Mouse (Mus musculus): ENCODE data around the gene Nrsn1.
A peak's percentile ranks its signal among the peaks of the same experiment; 100 is the strongest.
"Not testable (repeated sequence)": the region's sequence is repeated elsewhere in the genome, so short reads cannot be mapped to it uniquely, and the experiment has no call there.

The Nrsn1 gene

DNA sequence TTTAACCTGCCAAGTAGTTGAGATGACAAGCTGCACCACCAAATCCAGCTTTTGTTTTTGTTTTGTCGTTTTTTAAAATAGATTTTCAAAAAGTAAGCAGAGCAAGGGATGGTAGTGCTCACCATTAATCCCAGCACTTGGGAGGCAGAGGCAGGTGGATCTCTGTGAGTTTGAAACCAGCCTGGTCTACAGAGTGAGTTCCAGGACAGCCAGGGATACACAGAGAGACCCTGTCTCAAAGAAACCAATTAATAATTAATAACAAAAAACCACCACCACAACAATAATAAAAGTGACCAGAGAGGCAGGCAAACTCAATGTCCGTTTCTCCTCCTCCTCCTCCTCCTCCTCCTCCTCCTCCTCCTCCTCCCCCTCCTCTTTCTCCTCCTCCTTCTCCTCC, at the start of gene Nrsn1:
Nrsn1 (minus strand) TSS at position 101 of the 400 bp plus-strand sequence.
- ATAC-seq (ENCODE audit: low TSS enrichment): not testable (repeated sequence)

DNA sequence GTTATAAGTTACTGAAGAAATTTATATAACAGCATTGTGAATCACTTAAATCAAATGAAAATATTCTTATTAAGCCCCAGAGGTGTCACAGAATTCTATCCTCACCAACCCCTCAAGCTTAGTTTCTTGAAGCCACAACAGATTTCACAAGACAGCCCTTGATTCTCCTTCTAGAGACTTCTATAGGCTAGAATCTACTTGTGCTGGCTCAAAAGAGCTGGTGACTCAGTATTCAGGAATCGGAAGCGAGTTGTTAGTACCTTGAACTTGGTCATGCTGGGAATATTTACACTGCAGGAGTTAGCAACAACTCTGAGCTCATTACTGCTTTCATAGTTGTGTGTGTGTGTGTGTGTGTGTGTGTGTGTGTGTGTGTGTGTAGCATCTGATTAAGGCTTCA, 41.8 kb upstream of the Nrsn1 start:
- ATAC-seq (ENCODE audit: low TSS enrichment): no peak

DNA sequence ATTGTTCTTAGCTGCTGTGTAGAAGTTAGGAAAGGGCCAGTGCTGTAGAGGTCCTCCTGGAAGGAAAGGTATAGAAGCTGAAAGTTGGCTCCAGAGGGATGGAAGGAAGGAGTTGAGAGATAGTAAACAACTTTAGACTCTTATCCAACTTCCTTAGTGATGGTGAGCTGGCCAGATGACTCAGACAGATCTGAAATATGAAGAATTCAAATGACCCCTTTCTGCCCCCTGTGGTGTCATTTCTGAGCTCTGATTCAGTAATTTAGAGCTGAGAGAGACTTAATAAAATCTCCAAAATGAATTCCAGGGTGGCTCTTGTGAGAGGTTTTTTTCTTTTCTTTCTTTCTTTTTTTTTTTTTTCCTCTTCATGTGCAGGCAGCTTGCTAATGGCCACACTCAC, 39.8 kb upstream of the Nrsn1 start:
- no peak for ATAC-seq (ENCODE audit: low TSS enrichment)

DNA sequence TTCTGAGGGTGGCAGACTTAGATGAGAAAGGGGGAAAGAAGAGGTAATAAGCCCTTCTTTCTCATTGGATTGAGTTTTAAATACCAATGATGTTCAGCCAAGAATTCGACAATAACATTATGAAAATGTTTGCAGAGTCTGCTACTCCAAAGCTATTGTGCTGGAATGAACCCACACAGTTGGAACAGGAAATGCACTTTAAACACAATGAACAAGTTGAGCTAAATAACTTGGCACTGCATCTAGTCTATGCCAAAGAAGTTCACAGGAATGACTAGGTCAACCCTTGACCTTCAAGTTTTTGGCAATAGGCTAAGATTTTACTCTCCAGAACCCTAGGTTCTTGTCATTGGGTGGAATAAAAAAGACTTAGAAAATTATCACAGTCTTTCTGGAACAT, 18.4 kb upstream of the Nrsn1 start:
- ATAC-seq (ENCODE audit: low TSS enrichment): no peak

DNA sequence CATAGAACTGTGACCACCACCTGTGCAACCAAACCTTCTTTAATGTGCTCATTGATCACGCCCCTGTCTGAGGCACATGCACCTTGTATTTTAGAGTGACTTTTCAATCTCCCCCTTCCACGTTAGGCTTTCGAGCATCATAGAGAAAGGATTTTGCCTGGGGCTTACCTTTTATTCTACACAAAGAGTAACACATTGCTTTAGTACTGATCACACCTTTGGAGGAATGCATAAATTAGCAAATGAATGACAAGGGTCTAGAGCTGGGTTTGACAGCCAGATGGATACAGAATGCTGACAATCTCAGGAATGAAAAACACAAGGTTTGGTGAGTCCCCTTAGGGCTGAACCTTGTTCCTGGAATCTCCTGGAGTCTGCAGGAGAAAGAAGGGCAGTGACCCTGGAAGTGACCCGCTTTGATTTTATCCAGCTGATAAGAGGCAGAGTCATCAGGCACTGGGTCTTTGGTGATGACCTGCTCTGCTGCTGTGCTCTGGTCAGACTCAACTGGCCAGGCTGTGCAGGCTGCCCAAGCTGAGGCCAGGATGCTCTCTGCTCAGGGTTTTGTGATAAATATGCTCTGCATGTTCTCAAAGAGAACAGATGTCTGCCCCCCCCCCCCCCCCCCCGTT, 4.7 kb upstream of the Nrsn1 start:
- no peak for ATAC-seq (ENCODE audit: low TSS enrichment)

DNA sequence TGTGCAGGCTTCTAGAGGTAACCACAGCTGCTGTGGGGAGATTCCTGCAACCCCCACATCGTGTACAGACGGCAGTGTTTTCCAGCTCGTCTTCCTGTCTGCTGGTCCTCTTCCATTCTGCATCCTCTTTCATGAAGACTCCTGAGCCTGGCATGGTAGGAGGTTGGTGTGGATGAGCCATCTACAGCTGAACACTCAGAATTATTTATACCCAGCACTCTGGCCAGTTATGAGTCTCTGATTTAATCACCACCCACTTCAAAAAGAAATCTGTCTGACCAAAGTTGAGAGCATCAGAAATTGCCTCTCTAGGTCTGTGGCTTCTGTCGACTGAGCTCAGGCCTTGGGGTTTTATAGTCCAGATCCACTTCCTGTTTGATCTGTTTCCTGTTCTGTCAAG, 1.9 kb upstream of the Nrsn1 start:
- peak; percentile 33 for ATAC-seq (ENCODE audit: low TSS enrichment)

DNA sequence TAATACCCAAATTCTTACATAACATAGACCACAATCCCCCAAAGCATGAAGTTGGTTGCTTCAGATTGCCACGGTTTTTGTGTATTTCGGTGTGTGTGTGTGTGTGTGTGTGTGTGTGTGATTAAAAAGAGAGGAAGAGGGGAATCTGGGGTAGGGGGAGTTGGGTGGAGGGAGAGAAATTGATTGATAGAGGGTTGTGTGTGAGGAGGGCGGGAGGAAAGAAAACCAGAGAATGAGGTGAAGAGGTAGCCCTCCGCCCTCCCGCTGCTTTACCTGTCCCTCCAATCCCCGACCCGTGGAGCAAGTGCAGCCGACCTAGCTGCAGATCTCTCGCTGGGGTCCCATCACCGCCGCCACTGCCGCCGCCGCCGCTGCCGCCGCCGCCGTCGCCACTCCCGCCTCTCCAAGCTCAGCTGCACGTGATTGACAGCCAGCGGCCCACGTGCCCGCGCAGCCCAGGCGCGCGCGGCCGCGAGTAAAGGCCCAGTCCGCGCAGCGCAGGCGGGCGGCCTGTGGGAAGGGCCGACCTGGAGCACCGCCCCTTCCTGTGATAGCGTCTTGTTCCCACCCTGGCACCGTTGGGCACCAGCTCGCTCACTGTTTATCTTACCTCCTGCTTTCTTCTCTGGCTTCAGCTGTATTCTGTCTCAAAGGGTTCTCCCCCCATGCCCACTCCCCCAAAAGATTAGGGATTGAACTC, 583 bp downstream of the Nrsn1 start:
- ATAC-seq (ENCODE audit: low TSS enrichment): peak; percentile 83

DNA sequence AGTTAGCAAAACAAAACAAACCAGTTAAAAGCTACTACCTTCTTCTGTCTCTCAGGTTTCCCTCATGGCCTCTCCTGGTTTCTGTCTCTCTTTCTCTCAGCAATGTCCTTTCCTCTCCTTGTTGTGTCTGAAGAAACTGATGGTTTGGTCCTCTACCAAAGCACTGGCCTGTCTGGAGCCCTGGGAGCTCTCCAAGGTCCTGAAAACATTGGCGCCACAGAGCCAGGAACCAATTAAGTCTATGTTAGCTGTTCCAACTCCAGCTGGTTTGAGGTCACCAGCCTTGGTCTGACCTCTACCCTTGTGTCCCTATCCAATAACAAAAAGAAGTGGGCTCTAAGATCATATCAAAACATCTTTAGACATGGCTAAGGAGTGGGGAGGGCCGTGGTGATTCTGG, 1.3 kb downstream of the Nrsn1 start:
- ATAC-seq (ENCODE audit: low TSS enrichment): peak; percentile 8; the same call in 1 of the 2 replicates

DNA sequence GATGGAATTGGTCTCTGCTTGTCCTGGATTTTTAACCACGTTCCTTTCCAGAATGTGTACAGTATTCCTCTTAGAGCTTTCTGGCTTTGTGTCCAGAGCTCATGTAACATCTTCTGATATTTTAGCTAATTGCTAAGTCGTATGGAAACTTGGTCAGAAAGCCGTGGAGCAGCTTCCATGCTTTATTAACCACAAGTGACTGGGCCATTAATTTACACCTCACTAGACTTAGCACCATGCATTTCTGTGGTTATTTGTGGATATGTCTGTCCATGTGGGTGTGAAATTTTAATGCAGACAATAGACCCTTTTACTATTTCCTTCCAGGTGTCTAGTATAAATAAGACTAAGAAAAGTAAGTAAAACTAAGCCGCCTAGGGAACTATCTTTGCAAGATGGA, 7.6 kb downstream of the Nrsn1 start:
- ATAC-seq (ENCODE audit: low TSS enrichment): no peak

DNA sequence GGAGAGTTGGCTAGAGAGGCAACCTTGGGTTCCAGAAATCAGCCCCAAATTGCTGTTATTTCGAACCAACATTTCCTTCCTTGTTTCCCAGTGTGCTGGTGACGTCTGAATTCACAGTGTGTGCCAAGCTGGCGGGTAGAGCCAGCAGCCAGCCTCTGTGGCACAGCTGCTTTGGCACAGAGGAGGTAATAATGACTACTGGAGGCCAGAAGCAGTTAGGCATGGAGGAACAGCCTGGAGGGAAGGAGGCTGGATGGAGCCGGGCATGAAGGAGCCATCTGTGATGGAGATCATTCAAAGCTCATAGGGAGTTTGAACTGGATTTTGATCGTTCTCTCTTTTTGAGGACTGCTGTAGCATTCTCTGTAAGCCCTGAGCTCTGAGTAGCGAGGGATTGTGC, 12.7 kb downstream of the Nrsn1 start:
- 0 out of 2 replicates have a peak, but pooled peaks have one; percentile 15 for ATAC-seq (ENCODE audit: low TSS enrichment)

DNA sequence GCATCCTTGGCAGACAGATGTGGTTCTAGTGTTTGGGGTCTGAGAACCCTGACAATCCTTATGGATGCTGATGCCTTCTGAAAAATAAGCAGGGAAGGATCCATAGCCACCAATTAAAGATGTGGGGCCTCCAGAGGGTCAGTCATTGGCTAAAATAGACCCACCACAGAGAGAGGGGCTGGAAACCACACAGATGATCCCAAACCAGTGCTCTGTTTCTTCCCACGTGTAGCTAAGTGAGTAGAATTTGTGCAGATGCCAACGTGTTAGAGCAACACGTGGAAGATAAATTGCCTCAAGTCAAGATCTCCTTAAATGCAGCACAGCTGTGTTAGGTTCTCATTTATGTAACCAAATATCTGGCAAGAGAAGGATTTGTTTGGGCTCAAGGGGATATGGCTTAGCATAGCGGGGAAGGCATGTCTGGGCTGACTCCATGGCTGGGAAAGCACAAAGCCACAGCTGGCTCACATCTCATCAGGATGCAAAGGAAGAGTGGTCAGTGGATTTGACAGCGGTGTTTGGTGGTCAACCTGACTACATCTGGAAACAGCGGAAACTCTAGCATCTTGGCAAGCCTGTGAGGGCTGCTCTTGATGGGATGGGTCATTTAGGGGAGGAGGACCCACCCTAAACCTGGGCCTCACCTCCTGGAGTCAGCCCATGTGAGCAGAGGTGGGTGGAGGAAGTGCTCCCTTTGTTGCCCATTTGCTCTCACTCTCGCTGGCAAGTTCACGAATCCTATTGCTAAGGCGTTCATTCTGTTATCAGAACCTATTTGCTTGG, 15.6 kb downstream of the Nrsn1 start:
- ATAC-seq (ENCODE audit: low TSS enrichment): no peak

DNA sequence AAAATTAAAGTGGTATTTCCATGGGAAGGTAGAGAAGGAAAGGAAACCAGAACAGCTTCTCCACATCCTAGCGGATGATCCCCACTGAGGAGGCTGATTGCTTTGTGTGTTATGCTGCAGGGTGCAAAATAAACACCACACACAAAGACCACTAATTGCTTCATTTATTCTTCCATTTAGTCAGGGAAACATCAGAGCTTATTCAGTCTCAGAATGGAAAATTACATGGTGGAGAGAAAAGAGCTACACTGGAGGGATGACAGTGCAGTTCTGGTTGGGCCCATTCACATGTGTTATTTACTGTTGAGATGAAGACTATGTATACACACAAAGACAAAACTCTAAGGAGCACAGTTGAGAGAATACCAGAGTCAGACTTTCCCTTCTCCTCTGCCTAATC, 18.4 kb downstream of the Nrsn1 start:
- ATAC-seq (ENCODE audit: low TSS enrichment): peak; percentile 19

DNA sequence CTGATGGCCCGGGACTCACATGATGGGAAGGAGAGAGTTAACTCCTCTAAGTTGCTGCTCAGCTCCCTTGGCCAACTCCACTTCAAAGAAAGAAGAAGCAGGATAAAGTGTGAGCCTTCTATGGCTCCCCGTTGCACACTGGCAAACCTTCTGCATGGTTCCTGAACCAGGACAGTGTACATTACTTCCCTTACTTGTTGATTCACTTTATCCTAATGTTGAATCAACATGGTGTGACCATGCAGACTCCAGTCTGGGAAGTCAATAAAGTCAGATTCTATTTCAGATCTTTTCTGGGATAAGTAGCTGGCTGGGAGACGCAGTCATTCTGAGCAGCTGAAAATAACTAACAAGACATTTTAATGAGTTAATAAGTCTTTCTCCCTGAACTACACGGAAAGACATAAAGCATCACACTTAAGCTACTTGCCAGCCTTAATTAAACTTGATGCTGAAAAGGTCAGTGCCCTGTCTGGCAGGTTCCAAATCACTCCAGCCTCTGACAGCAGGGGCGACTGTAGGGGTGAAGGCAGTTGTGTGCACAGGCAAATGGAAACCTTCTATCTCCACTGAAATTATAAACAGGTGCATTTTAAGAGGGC, 50.0 kb downstream of the Nrsn1 start:
- ATAC-seq (ENCODE audit: low TSS enrichment): no peak

DNA sequence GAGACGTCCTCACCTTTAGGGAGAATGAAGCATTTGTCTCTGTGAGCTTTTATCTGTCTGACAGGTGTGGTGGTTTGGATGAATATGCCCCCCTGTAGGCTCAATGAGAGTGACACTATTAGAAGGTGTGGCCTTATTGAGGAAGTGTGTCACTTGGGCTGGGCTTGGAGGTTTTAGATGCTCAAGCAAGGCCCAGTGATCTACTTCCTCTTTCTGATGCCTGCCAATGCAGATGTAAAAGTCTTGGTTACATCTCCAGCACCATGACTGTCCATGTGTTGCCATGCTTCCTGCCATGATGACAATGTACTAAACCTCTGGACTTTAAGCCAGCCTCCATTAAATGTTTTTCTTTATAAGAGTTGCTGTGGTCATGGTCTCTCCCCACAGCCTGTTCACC, 51.9 kb downstream of the Nrsn1 start:
- ATAC-seq (ENCODE audit: low TSS enrichment): no peak

DNA sequence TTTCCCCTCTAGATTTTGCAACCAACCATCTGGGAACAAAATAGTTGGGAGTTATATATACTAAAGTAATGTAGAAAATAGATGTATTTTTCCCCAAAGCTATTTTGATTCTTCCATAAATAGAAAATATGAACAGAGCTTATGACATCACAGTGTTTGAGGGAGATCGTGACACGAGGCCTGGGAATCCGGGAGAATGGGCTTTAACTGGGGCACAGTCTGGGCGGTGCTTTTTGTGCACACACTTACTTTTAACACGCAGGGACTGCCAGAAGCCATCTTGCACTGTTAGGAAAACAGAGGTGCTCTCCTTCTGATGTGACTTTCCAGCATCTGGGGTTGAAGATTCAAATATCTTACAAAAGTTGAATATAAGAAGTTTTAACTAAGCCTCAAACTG, 63.4 kb downstream of the Nrsn1 start:
- peak; percentile 89 for ATAC-seq (ENCODE audit: low TSS enrichment)

Data from frontal cortex, adult (tissue).